Mouse (Mus musculus) myocyte (in vitro differentiated cells): ENCODE data around the gene Hoxd11.

Experiments used
- CEBPB ChIP-seq: IDR thresholded peaks from 2 replicates; pipeline ENCODE4 v1.6.1; 2011; ENCODE audit warnings: mild to moderate bottlenecking, moderate library complexity; ENCODE audit not compliant: poor library complexity, insufficient read depth, severe bottlenecking
- E2F4 ChIP-seq: IDR thresholded peaks from one replicate; pipeline ENCODE4 v1.6.1; 2011; ENCODE audit warnings: mild to moderate bottlenecking, control low read depth, moderate library complexity; ENCODE audit not compliant: insufficient read depth
- MAX ChIP-seq: IDR thresholded peaks from one replicate; pipeline ENCODE4 v1.6.1; 2011; ENCODE audit warnings: low read depth, mild to moderate bottlenecking, control low read depth
- MYOD1 ChIP-seq, 3 experiments: IDR thresholded peaks; one replicate each; pipeline ENCODE4 v1.6.1; 2011; ENCODE audit warnings: control low read depth in 2 of 3, low read depth in 2 of 3, mild to moderate bottlenecking in 2 of 3, moderate library complexity in 1 of 3; ENCODE audit not compliant: insufficient read length in 2 of 3, control insufficient read depth in 1 of 3
- MYOG ChIP-seq, 3 experiments: IDR thresholded peaks; one replicate each; pipeline ENCODE4 v1.6.1; 2011; ENCODE audit warnings: control low read depth in 2 of 3, low read depth in 2 of 3, mild to moderate bottlenecking in 2 of 3; ENCODE audit not compliant: insufficient read length in 2 of 3, control insufficient read depth in 1 of 3, insufficient read depth in 1 of 3
- POLR2A ChIP-seq: IDR thresholded peaks from one replicate; pipeline ENCODE4 v1.6.1; 2011; ENCODE audit warnings: low read depth, mild to moderate bottlenecking, control low read depth, moderate library complexity; ENCODE audit not compliant: insufficient read length
- POLR2AphosphoS2 ChIP-seq: IDR thresholded peaks from one replicate; pipeline ENCODE4 v1.6.1; 2011; ENCODE audit warnings: low read depth, control low read depth; ENCODE audit not compliant: insufficient read length
- SRF ChIP-seq: IDR thresholded peaks from one replicate; pipeline ENCODE4 v1.6.1; 2011; ENCODE audit warnings: low read depth; ENCODE audit not compliant: control insufficient read depth, insufficient read length
- TCF12 ChIP-seq: IDR thresholded peaks from one replicate; pipeline ENCODE4 v1.6.1; 2011; ENCODE audit warnings: mild to moderate bottlenecking, control low read depth; ENCODE audit not compliant: poor library complexity, insufficient read depth, severe bottlenecking
- TCF3 ChIP-seq: IDR thresholded peaks from one replicate; pipeline ENCODE4 v1.6.1; 2011; ENCODE audit warnings: low read depth, control low read depth; ENCODE audit not compliant: insufficient read length
- USF1 ChIP-seq: IDR thresholded peaks from one replicate; pipeline ENCODE4 v1.6.1; 2011; ENCODE audit warnings: low read depth, mild to moderate bottlenecking, control low read depth, moderate library complexity

- no peak for TF ChIP-seq USF1
- TF ChIP-seq POLR2A, result no peak
- TF ChIP-seq MYOD1 (IDR thresholded peaks at IDR 0.05; ENCODE audit: control insufficient read depth in 1 of 3, insufficient read length in 2 of 3, low read depth in 2 of 3), result no peak
- TF ChIP-seq TCF3, result no peak
- TF ChIP-seq E2F4, result no peak
- TF ChIP-seq TCF12, result no peak
- no peak for TF ChIP-seq MAX
- TF ChIP-seq POLR2AphosphoS2, result no peak
- TF ChIP-seq CEBPB, result no peak
- TF ChIP-seq MYOG (IDR thresholded peaks at IDR 0.05; ENCODE audit: control insufficient read depth in 1 of 3, insufficient read depth in 1 of 3, insufficient read length in 2 of 3, low read depth in 2 of 3), result no peak
- no peak for TF ChIP-seq SRF
Measured at GRCm38 (mm10) chr2:74706393-74706960, 27.1 kb downstream of the Hoxd11 start.
